Mouse (Mus musculus): Measurements from ENCODE around the gene Capn12.

Gene Capn12

GRCm38 (mm10) chr7:28919815-28920214 is 38.6 kb downstream of the Capn12 start:
- no peak for DNase-seq (ENCODE audit: low read depth)

GRCm38 (mm10) chr7:28921178-28921577 is 40.0 kb downstream of the Capn12 start:
- no peak for DNase-seq (ENCODE audit: low read depth)

GRCm38 (mm10) chr7:28921722-28922465 is 40.7 kb downstream of the Capn12 start:
- DNase-seq (ENCODE audit: low read depth), result peak; percentile 53

- no peak for DNase-seq (ENCODE audit: low read depth)
These were observed 41.4 kb downstream of the Capn12 start for GRCm38 (mm10) chr7:28922606-28923005.

GRCm38 (mm10) chr7:28923865-28924291 is 42.7 kb downstream of the Capn12 start:
- no peak for DNase-seq (ENCODE audit: low read depth)

- no peak for DNase-seq (ENCODE audit: low read depth)
These were observed 43.6 kb downstream of the Capn12 start for GRCm38 (mm10) chr7:28924802-28925201.

- DNase-seq (ENCODE audit: low read depth), result no peak
These were observed 44.1 kb downstream of the Capn12 start for GRCm38 (mm10) chr7:28925317-28925716.

GRCm38 (mm10) chr7:28926172-28926571 is 45.0 kb downstream of the Capn12 start:
- peak; percentile 46 for DNase-seq (ENCODE audit: low read depth)

- DNase-seq (ENCODE audit: low read depth), result no peak
These were observed 48.2 kb downstream of the Capn12 start for GRCm38 (mm10) chr7:28929381-28929780.

- peak; percentile 45 for DNase-seq (ENCODE audit: low read depth)
These were observed 49.3 kb downstream of the Capn12 start for GRCm38 (mm10) chr7:28930320-28931031.

- DNase-seq (ENCODE audit: low read depth), result peak; percentile 37
These were observed 49.9 kb downstream of the Capn12 start for GRCm38 (mm10) chr7:28931032-28931694.

GRCm38 (mm10) chr7:28931695-28932039 is 50.4 kb downstream of the Capn12 start:
- no peak for DNase-seq (ENCODE audit: low read depth)

- peak; percentile 46 for DNase-seq (ENCODE audit: low read depth)
These were observed 51.3 kb downstream of the Capn12 start for GRCm38 (mm10) chr7:28932421-28933041.

- no peak for DNase-seq (ENCODE audit: low read depth)
These were observed 52.6 kb downstream of the Capn12 start for GRCm38 (mm10) chr7:28933825-28934224.

- no peak for DNase-seq (ENCODE audit: low read depth)
These were observed 55.6 kb downstream of the Capn12 start for GRCm38 (mm10) chr7:28936787-28937186.

- DNase-seq (ENCODE audit: low read depth), result no peak
These were observed 57.4 kb downstream of the Capn12 start for GRCm38 (mm10) chr7:28938654-28939053.

GRCm38 (mm10) chr7:28939418-28940183 is 58.4 kb downstream of the Capn12 start:
- DNase-seq (ENCODE audit: low read depth), result no peak

GRCm38 (mm10) chr7:28941129-28941528 is 59.9 kb downstream of the Capn12 start:
- peak; percentile 46 for DNase-seq (ENCODE audit: low read depth)

- no peak for DNase-seq (ENCODE audit: low read depth)
These were observed 60.3 kb downstream of the Capn12 start for GRCm38 (mm10) chr7:28941542-28941941.

Data from 416B (cell line).